Mouse (Mus musculus): Measurements from ENCODE around the gene Rab6a. TPM values are rescaled to one million over a fixed set of nuclear protein-coding genes. Genes with fewer than 3 reads are reported as not detected.

Gene Rab6a
- polyA plus RNA-seq, 1 experiment from 2014 or later = 122 TPM

- H3K27ac ChIP-seq (ENCODE audit: poor library complexity, severe bottlenecking) = no peak overlapping the region
- no peak overlapping the region for H3K4me3 ChIP-seq
- no peaks in the 10 kb centered on the region for H3K9me3 ChIP-seq (replicated peaks)
- 79% methylated on average over 3 of the region's 3 CpGs for WGBS
- ATAC-seq (ENCODE audit: insufficient number of reproducible peaks, low FRiP score) = no peak
- peaks cover 9% of the 10 kb centered on the region for H3K36me3 ChIP-seq
- H3K9ac ChIP-seq = no peak overlapping the region
- H3K4me2 ChIP-seq = no peak overlapping the region
- peaks cover 7% of the 10 kb centered on the region for H3K4me1 ChIP-seq (replicated peaks)
- no peaks in the 10 kb centered on the region for H3K27me3 ChIP-seq (replicated peaks)
Observed at GRCm38 (mm10) chr7:100624538-100624937, 17.3 kb downstream of the Rab6a start.

- no peak overlapping the region for H3K4me2 ChIP-seq
- WGBS = 8% methylated on average over 1 of the region's 1 CpGs
- no peak overlapping the region for H3K27ac ChIP-seq (ENCODE audit: poor library complexity, severe bottlenecking)
- H3K27me3 ChIP-seq (replicated peaks) = no peaks in the 10 kb centered on the region
- ATAC-seq (ENCODE audit: insufficient number of reproducible peaks, low FRiP score) = no peak
- no peaks in the 10 kb centered on the region for H3K9me3 ChIP-seq (replicated peaks)
- peaks cover 38% of the 10 kb centered on the region for H3K36me3 ChIP-seq
- no peak overlapping the region for H3K9ac ChIP-seq
- no peak overlapping the region for H3K4me3 ChIP-seq
- H3K4me1 ChIP-seq (replicated peaks) = no peaks in the 10 kb centered on the region
Observed at GRCm38 (mm10) chr7:100637657-100638056, 30.4 kb downstream of the Rab6a start.

GRCm38 (mm10) chr7:100642413-100642812 is 35.2 kb downstream of the Rab6a start:
- ATAC-seq (ENCODE audit: insufficient number of reproducible peaks, low FRiP score) = no peak
- WGBS = 85% methylated on average over 4 of the region's 4 CpGs
- H3K4me3 ChIP-seq = no peak overlapping the region
- no peaks in the 10 kb centered on the region for H3K27me3 ChIP-seq (replicated peaks)
- H3K4me2 ChIP-seq = no peak overlapping the region
- H3K27ac ChIP-seq (ENCODE audit: poor library complexity, severe bottlenecking) = no peak overlapping the region
- H3K36me3 ChIP-seq = peaks cover 14% of the 10 kb centered on the region
- no peaks in the 10 kb centered on the region for H3K4me1 ChIP-seq (replicated peaks)
- H3K9me3 ChIP-seq (replicated peaks) = no peaks in the 10 kb centered on the region
- H3K9ac ChIP-seq = no peak overlapping the region

GRCm38 (mm10) chr7:100645147-100645546 is 37.9 kb downstream of the Rab6a start:
- H3K4me2 ChIP-seq = no peak overlapping the region
- H3K27ac ChIP-seq (ENCODE audit: poor library complexity, severe bottlenecking) = no peak overlapping the region
- no peak overlapping the region for H3K9ac ChIP-seq
- peaks cover 8% of the 10 kb centered on the region for H3K36me3 ChIP-seq
- H3K9me3 ChIP-seq (replicated peaks) = no peaks in the 10 kb centered on the region
- 40% methylated on average over 3 of the region's 3 CpGs for WGBS
- ATAC-seq (ENCODE audit: insufficient number of reproducible peaks, low FRiP score) = peak; percentile 63; the same call in 1 of the 2 replicates
- no peak overlapping the region for H3K4me3 ChIP-seq
- H3K4me1 ChIP-seq (replicated peaks) = 0 out of 2 replicates have a peak, but pooled peaks cover 4% of the 10 kb centered on the region
- no peaks in the 10 kb centered on the region for H3K27me3 ChIP-seq (replicated peaks)

GRCm38 (mm10) chr7:100649095-100649494 is 41.9 kb downstream of the Rab6a start:
- Histone ChIP-seq H3K36me3 (peaks cover 4% of the 10 kb centered on the region; the same call in 1 of the 2 replicates), H3K4me2 (no peak overlapping the region), H3K4me1 (replicated peaks) (peaks cover 10% of the 10 kb centered on the region; the same call in 1 of the 2 replicates), H3K4me3 (no peak overlapping the region), H3K9me3 (replicated peaks) (no peaks in the 10 kb centered on the region), H3K27ac (ENCODE audit: poor library complexity, severe bottlenecking) (no peak overlapping the region), H3K27me3 (replicated peaks) (no peaks in the 10 kb centered on the region), H3K9ac (no peak overlapping the region)
- no peak for ATAC-seq (ENCODE audit: insufficient number of reproducible peaks, low FRiP score)
- 76% methylated on average over 4 of the region's 4 CpGs for WGBS

GRCm38 (mm10) chr7:100649826-100650225 is 42.6 kb downstream of the Rab6a start:
- H3K9ac ChIP-seq = 0 out of 2 replicates have a peak overlapping the region, but pooled peaks have one; percentile 1
- no peak for ATAC-seq (ENCODE audit: insufficient number of reproducible peaks, low FRiP score)
- WGBS = 75% methylated on average over 8 of the region's 8 CpGs
- no peak overlapping the region for H3K4me2 ChIP-seq
- H3K27me3 ChIP-seq (replicated peaks) = no peaks in the 10 kb centered on the region
- no peak overlapping the region for H3K27ac ChIP-seq (ENCODE audit: poor library complexity, severe bottlenecking)
- H3K36me3 ChIP-seq = peaks cover 4% of the 10 kb centered on the region; the same call in 1 of the 2 replicates
- H3K4me3 ChIP-seq = no peak overlapping the region
- no peaks in the 10 kb centered on the region for H3K9me3 ChIP-seq (replicated peaks)
- peaks cover 10% of the 10 kb centered on the region; the same call in 1 of the 2 replicates for H3K4me1 ChIP-seq (replicated peaks)

DNA sequence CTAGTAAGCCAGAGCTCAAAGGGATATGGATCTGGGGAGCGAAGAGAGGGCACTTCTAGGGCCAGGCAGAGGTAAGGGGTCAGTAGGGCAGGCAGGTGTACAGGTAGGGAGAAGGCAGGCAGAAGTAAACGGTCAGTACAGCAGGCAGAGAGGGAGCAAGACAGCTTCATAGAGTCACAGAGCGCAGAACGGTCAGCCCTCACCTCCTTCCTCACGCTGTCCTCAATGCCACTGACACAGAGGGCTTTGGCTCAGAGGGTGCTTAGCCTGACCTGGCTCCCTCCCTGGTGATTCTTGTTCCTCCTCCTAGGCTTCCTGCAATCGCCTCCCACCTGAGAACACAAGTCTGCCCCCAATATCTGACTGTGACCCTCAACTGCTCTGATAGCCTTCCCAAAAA is 43.2 kb downstream of the Rab6a start:
- WGBS = 78% methylated on average over 6 of the region's 6 CpGs

GRCm38 (mm10) chr7:100651011-100651410 is 43.8 kb downstream of the Rab6a start:
- WGBS = 59% methylated on average over 4 of the region's 4 CpGs
- Histone ChIP-seq H3K9me3 (replicated peaks) (no peaks in the 10 kb centered on the region), H3K4me1 (replicated peaks) (peaks cover 10% of the 10 kb centered on the region; the same call in 1 of the 2 replicates), H3K36me3 (peaks cover 4% of the 10 kb centered on the region; the same call in 1 of the 2 replicates), H3K9ac (no peak overlapping the region), H3K27me3 (replicated peaks) (no peaks in the 10 kb centered on the region), H3K4me2 (no peak overlapping the region), H3K27ac (ENCODE audit: poor library complexity, severe bottlenecking) (no peak overlapping the region), H3K4me3 (no peak overlapping the region)
- no peak for ATAC-seq (ENCODE audit: insufficient number of reproducible peaks, low FRiP score)

More for the DNA sequence above, 43.2 kb downstream of the Rab6a start:
- Histone ChIP-seq H3K36me3 (peaks cover 4% of the 10 kb centered on the region; the same call in 1 of the 2 replicates), H3K4me3 (no peak overlapping the region), H3K9me3 (replicated peaks) (no peaks in the 10 kb centered on the region), H3K4me1 (replicated peaks) (peaks cover 10% of the 10 kb centered on the region; the same call in 1 of the 2 replicates), H3K9ac (no peak overlapping the region), H3K27me3 (replicated peaks) (no peaks in the 10 kb centered on the region), H3K27ac (ENCODE audit: poor library complexity, severe bottlenecking) (no peak overlapping the region), H3K4me2 (no peak overlapping the region)
- ATAC-seq (ENCODE audit: insufficient number of reproducible peaks, low FRiP score) = no peak

GRCm38 (mm10) chr7:100653480-100654266 is 46.5 kb downstream of the Rab6a start:
- H3K4me3 ChIP-seq = no peak overlapping the region
- 73% methylated on average over 9 of the region's 9 CpGs for WGBS
- peaks cover 18% of the 10 kb centered on the region for H3K4me1 ChIP-seq (replicated peaks)
- no peaks in the 10 kb centered on the region for H3K9me3 ChIP-seq (replicated peaks)
- H3K36me3 ChIP-seq = peaks cover 2% of the 10 kb centered on the region; the same call in 1 of the 2 replicates
- no peaks in the 10 kb centered on the region for H3K27me3 ChIP-seq (replicated peaks)
- no peak for ATAC-seq (ENCODE audit: insufficient number of reproducible peaks, low FRiP score)
- H3K27ac ChIP-seq (ENCODE audit: poor library complexity, severe bottlenecking) = no peak overlapping the region
- no peak overlapping the region for H3K4me2 ChIP-seq
- H3K9ac ChIP-seq = no peak overlapping the region

GRCm38 (mm10) chr7:100654441-100654840 is 47.2 kb downstream of the Rab6a start:
- H3K4me3 ChIP-seq = no peak overlapping the region
- H3K27me3 ChIP-seq (replicated peaks) = no peaks in the 10 kb centered on the region
- peaks cover 19% of the 10 kb centered on the region for H3K4me1 ChIP-seq (replicated peaks)
- ATAC-seq (ENCODE audit: insufficient number of reproducible peaks, low FRiP score) = no peak
- no peak overlapping the region for H3K9ac ChIP-seq
- 79% methylated on average over 8 of the region's 8 CpGs for WGBS
- no peaks in the 10 kb centered on the region for H3K9me3 ChIP-seq (replicated peaks)
- no peak overlapping the region for H3K27ac ChIP-seq (ENCODE audit: poor library complexity, severe bottlenecking)
- H3K36me3 ChIP-seq = no peaks in the 10 kb centered on the region
- H3K4me2 ChIP-seq = no peak overlapping the region

- no peak for ATAC-seq (ENCODE audit: insufficient number of reproducible peaks, low FRiP score)
- Histone ChIP-seq H3K36me3 (no peaks in the 10 kb centered on the region), H3K27me3 (replicated peaks) (no peaks in the 10 kb centered on the region), H3K4me1 (replicated peaks) (peaks cover 9% of the 10 kb centered on the region), H3K4me3 (no peak overlapping the region), H3K4me2 (no peak overlapping the region), H3K27ac (ENCODE audit: poor library complexity, severe bottlenecking) (no peak overlapping the region), H3K9ac (no peak overlapping the region), H3K9me3 (replicated peaks) (no peaks in the 10 kb centered on the region)
- WGBS = 36% methylated on average over 5 of the region's 5 CpGs
Observed at GRCm38 (mm10) chr7:100656739-100657138, 49.5 kb downstream of the Rab6a start.
